Mouse (Mus musculus): ENCODE data around the gene Glb1.
"Not testable (repeated sequence)": the region's sequence is repeated elsewhere in the genome, so short reads cannot be mapped to it uniquely, and the experiment has no call there.

The Glb1 gene

GRCm38 (mm10) chr9:114501111-114501510 lies 100.2 kb downstream of the Glb1 start:
- DNase-seq (ENCODE audit: low spot score in 2 of 2) = no peak

GRCm38 (mm10) chr9:114501913-114502312 lies 101.0 kb downstream of the Glb1 start:
- no peak for DNase-seq (ENCODE audit: low spot score in 2 of 2)

DNA sequence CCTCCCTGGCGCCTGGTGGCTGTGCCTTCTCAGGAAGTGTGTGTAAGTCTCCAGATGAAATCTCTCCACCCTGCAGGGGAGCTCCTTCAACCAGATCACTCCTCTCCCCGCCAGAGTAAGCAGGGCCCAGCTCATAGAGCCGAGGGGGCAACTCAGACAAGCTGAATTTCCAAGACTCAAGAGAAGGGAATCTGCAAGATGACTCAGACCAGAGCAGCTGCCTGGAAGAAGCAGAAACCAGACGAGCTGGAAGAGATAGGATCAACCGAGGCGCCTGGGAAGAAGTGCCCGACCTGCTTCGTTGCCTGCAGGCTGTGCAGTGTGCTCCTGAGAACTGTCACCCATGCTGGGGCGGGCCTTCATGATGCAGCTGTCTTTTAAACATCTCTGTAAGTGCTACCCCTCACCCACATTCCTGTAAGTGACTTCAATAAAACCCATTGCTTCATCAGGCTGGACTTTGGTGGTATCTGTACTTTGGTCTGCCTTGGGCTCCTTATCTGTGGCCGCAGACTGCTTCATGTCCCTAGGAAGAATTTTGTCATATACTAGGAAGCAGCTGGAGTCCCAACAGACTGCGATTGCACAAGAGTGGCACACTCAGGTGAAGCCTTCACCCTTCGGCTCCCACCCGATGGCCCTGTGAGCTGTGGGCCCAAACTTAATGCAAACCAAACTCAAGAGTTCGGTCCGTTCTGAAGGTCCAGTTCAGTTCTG lies 102.0 kb downstream of the Glb1 start:
- no peak for DNase-seq (ENCODE audit: low spot score in 2 of 2)

DNA sequence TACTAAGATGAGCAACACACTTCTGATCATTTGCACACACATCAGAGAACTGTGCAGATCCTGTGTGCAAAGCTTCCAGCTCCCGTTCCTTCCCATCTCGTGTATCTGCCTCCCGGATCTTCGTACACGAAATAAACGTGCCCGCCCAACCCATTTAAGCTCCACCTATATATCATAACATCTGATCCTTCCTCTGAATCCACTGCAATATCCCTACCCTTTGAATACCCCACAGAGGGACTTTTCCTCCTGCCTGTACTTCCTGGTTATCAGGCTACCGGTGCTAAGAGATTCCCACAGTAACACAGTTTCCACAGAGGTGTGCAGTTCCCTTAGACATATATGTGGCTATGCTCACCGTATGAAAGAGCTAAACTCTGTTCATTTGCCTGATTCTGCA lies 103.9 kb downstream of the Glb1 start, which contains the start of gene Ccr4:
Ccr4 (minus strand) TSS at position 101 of the 400 bp plus-strand sequence.
- DNase-seq (ENCODE audit: low spot score in 2 of 2) = no peak

DNA sequence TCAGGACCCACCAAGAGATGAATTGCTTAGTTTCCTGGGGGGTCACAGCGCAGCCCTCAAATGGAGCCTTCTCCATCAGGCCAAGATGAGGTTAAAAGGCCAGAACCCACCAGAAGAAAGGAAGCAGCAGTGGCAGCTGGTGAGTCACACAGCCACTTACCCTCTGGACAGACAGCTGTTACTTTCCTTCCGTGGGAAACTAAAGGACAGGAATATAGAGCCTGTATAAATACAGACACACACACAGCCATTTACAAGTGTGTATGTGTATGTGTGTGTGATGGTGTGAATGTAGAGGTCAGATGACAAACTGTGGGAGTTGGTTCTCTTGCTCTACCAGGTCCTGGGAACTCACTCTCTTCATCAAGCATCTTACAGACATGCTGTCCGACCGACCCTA lies 105.7 kb downstream of the Glb1 start:
- DNase-seq (ENCODE audit: low spot score in 2 of 2) = no peak

GRCm38 (mm10) chr9:114507421-114507820 lies 106.5 kb downstream of the Glb1 start:
- DNase-seq (ENCODE audit: low spot score in 2 of 2) = no peak

DNA sequence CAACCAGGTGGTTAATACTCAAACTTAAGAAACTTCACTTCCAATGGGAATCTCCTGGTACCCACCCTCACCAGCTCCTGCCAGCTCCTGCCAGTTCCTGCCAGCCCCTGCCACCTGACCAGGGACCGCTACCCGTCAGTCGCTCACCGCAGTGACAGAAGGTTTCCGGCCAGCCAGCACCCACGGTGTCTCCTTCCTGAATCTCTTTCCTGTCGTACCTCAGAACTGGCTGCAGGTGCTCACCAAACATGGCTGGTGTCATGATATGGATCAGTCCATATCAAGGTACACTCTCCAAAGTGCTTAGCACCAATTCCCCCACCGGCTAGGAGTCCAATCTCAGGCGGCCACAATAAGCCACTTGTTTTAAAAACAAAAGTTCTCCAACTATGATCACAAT lies 108.9 kb downstream of the Glb1 start:
- DNase-seq (ENCODE audit: low spot score in 2 of 2) = no peak

DNA sequence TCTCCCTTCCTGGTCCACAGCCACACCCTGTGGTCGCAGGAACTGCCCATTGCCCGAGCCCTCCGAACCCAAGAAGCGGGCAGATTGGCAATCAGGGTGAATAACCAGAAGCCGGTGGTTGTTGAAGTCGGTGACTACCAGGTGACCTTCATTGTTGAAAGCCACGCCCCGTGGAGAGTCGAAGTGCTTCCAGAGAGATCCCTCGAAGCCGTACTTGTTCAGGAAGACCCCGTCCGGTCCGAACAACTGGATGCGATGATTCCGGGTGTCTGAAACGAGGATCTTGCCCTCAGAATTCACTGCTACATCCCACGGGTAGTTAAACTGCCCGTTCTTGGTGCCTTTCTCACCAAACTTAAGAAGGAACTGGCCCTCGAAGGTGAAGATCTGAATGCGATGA lies 112.0 kb downstream of the Glb1 start:
- no peak for DNase-seq (ENCODE audit: low spot score in 2 of 2)

- DNase-seq (ENCODE audit: low spot score in 2 of 2) = no peak
Observed at GRCm38 (mm10) chr9:114515364-114515763, 114.5 kb downstream of the Glb1 start, which contains the start of gene C130032M10Rik. TSS of gene C130032M10Rik (plus strand) at chr9:114515697.

DNA sequence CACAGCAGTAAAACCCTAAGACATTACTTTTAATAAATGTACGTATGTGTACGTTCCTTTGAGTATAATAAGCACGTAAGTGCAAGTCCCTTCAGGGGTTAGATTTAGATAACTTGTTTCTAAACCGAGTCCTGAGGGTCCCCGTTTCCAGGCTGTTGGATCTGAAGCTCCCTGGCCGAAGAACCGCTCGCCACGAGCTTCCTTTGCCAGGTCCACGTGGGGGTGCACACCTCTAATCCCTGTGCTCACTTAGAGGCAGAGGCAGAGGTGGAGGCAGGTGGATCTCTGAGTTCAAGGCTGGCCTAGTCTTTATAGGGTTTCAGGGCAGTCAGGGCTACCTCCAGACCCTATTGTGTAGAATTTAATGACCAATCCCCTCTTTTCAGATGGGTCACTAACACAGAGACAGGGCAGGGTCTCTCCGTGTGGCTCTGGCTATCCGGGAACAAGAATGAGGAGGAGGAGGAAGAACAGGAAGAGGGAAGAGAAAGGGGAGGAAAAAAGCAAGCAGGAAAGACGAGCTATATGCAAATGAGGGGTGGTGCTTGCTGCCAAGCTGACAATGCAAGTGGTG lies 117.1 kb downstream of the Glb1 start:
- no peak for DNase-seq (ENCODE audit: low spot score in 2 of 2)

DNA sequence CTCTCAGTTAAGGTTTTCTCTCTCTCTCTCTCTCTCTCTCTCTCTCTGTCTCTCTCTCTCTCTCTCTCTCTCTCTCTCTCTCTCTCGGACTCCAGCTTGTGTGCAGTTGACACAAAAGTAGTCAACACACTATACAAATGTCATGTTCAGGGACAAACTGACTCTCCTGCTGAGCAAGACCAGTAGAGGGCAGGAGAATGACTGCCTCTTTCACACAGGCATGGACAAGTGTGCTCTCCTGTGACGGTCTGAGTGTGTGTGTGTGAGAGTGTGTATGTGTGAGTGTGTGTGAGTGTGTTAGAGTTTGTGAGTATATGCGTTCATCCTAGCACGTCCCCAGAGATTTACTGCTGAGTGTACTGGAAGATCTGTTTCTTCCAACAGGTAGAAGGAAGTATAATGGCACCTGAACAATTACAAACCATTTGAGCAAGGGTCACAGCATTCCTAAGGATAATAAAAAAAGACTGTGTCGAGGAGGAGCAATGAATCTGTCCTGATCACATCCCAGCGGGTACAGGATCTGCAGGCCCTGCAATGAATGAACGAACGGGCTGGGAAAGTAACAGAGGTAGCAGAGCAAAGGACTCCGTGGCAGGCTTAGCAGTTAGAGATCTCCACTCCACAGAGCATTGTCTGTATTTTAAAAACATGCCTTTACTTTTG lies 118.1 kb downstream of the Glb1 start:
- DNase-seq (ENCODE audit: low spot score in 2 of 2) = no peak

DNA sequence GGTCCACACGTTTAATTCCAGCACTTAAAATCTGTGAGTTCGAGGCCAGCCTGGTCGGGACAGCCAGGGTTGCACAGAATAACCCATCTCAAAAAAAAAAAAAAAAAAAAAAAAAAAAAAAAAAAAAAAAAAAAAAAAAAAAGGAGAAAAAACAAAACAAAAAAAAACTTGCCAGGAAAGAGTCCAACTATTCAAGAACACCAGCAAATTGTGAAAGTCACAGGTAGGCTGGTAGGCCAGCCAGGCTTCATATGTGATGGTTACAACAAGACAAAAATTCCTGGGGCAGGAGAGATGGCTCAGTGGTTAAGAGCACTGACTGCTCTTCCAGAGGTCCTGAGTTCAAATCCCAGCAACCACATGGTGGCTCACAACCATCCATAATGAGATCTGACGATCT lies 119.7 kb downstream of the Glb1 start:
- not testable (repeated sequence) for DNase-seq (ENCODE audit: low spot score in 2 of 2)

- no peak for DNase-seq (ENCODE audit: low spot score in 2 of 2)
Observed at GRCm38 (mm10) chr9:114522041-114522440, 121.2 kb downstream of the Glb1 start.

DNA sequence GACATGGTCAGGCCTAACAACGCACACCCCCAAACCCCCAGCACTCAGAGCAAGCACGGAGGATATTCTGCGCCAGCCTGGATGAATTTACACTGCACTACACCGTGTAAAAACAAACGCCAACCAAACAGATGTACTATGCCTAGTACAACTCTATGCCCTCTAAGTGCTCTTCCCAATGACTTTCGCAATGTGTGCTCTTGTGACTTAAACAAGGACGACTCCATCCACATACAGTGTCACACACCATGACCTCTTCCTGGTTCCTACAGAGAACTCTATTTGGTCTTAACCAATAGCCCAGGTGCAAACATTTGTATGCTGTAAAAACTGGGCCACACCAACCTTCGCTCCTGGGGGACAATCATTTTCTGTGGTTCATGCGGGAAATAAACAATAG lies 121.6 kb downstream of the Glb1 start:
- no peak for DNase-seq (ENCODE audit: low spot score in 2 of 2)
